Mouse (Mus musculus) v-Abl transformed pro-B cells (cell line): ENCODE results near the gene Clec4a4.
"Not testable (repeated sequence)": the region's sequence is repeated elsewhere in the genome, so short reads cannot be mapped to it uniquely, and the experiment has no call there.

ENCODE experiments used
- in situ Hi-C, 2 experiments: fragments of 400-800 bp; cut with MboI; formaldehyde crosslinking; loops; one replicate each; pipeline ENCODE4 v1.15.1; 2025; ENCODE audit not compliant: unreplicated experiment in 2 of 2

Gene Clec4a4

GRCm38 (mm10) chr6:122989876-122990437, at the start of gene Clec4a4:
TSS of gene Clec4a4 (plus strand) at chr6:122990367.
- in situ Hi-C loops: no loop called here

GRCm38 (mm10) chr6:122946760-122947159, 43.4 kb upstream of the Clec4a4 start:
- in situ Hi-C loops: no loop called here

- in situ Hi-C loops: no loop called here
Measured at GRCm38 (mm10) chr6:122952401-122952800, 37.8 kb upstream of the Clec4a4 start, which contains the start of gene Clec4a3. TSS of gene Clec4a3 (plus strand) at chr6:122952515.

GRCm38 (mm10) chr6:122964562-122964961, 25.6 kb upstream of the Clec4a4 start:
- in situ Hi-C loops: no loop called here

- in situ Hi-C loops: no loop called here
Measured at GRCm38 (mm10) chr6:122969048-122969447, 21.1 kb upstream of the Clec4a4 start.

- in situ Hi-C loops: not testable (repeated sequence)
Measured at GRCm38 (mm10) chr6:123004696-123005095, 14.5 kb downstream of the Clec4a4 start.

- in situ Hi-C loops: no loop called here
Measured at GRCm38 (mm10) chr6:123005591-123005990, 15.4 kb downstream of the Clec4a4 start.

- in situ Hi-C loops: no loop called here
Measured at GRCm38 (mm10) chr6:123049742-123050372, 59.7 kb downstream of the Clec4a4 start, which contains the start of gene Clec4b1. TSS of gene Clec4b1 (plus strand) at chr6:123049962.
